Mouse (Mus musculus): ENCODE results near the gene Ank2.

Gene Ank2

GRCm38 (mm10) chr3:127186239-127186638 is 312.9 kb downstream of the Ank2 start:
- DNase-seq (ENCODE audit: low read depth, low spot score), result no peak

- no peak for DNase-seq (ENCODE audit: low read depth, low spot score)
Measured at GRCm38 (mm10) chr3:127183998-127184753, 315.0 kb downstream of the Ank2 start.

- no peak for DNase-seq (ENCODE audit: low read depth, low spot score)
Measured at GRCm38 (mm10) chr3:127172697-127173096, 326.5 kb downstream of the Ank2 start.

GRCm38 (mm10) chr3:127170246-127170645 is 328.9 kb downstream of the Ank2 start:
- no peak for DNase-seq (ENCODE audit: low read depth, low spot score)

- DNase-seq (ENCODE audit: low read depth, low spot score), result no peak
Measured at GRCm38 (mm10) chr3:127169114-127169513, 330.0 kb downstream of the Ank2 start.

- DNase-seq (ENCODE audit: low read depth, low spot score), result no peak
Measured at GRCm38 (mm10) chr3:127163749-127164148, 335.4 kb downstream of the Ank2 start.

GRCm38 (mm10) chr3:127161998-127162712 is 337.0 kb downstream of the Ank2 start:
- peak; percentile 2 for DNase-seq (ENCODE audit: low read depth, low spot score)

GRCm38 (mm10) chr3:127161085-127161837 is 337.9 kb downstream of the Ank2 start:
- no peak for DNase-seq (ENCODE audit: low read depth, low spot score)

GRCm38 (mm10) chr3:127157706-127158105 is 341.4 kb downstream of the Ank2 start:
- no peak for DNase-seq (ENCODE audit: low read depth, low spot score)

GRCm38 (mm10) chr3:127156080-127156479 is 343.1 kb downstream of the Ank2 start:
- no peak for DNase-seq (ENCODE audit: low read depth, low spot score)

GRCm38 (mm10) chr3:127153861-127154260 is 345.3 kb downstream of the Ank2 start:
- DNase-seq (ENCODE audit: low read depth, low spot score), result no peak

- DNase-seq (ENCODE audit: low read depth, low spot score), result no peak
Measured at GRCm38 (mm10) chr3:127153443-127153842, 345.7 kb downstream of the Ank2 start.

- DNase-seq (ENCODE audit: low read depth, low spot score), result no peak
Measured at GRCm38 (mm10) chr3:127148648-127149047, 350.5 kb downstream of the Ank2 start.

- no peak for DNase-seq (ENCODE audit: low read depth, low spot score)
Measured at GRCm38 (mm10) chr3:127140590-127140989, 358.6 kb downstream of the Ank2 start.

- no peak for DNase-seq (ENCODE audit: low read depth, low spot score)
Measured at GRCm38 (mm10) chr3:127139638-127140037, 359.5 kb downstream of the Ank2 start.

- DNase-seq (ENCODE audit: low read depth, low spot score), result no peak
Measured at GRCm38 (mm10) chr3:127137508-127137907, 361.6 kb downstream of the Ank2 start.

GRCm38 (mm10) chr3:127134062-127134461 is 365.1 kb downstream of the Ank2 start:
- no peak for DNase-seq (ENCODE audit: low read depth, low spot score)

GRCm38 (mm10) chr3:127131048-127131447 is 368.1 kb downstream of the Ank2 start:
- DNase-seq (ENCODE audit: low read depth, low spot score), result no peak

GRCm38 (mm10) chr3:127130167-127130770 is 368.9 kb downstream of the Ank2 start:
- no peak for DNase-seq (ENCODE audit: low read depth, low spot score)

- DNase-seq (ENCODE audit: low read depth, low spot score), result no peak
Measured at GRCm38 (mm10) chr3:127129750-127130149, 369.4 kb downstream of the Ank2 start.

- no peak for DNase-seq (ENCODE audit: low read depth, low spot score)
Measured at GRCm38 (mm10) chr3:127127611-127128010, 371.5 kb downstream of the Ank2 start.

GRCm38 (mm10) chr3:127126220-127126619 is 372.9 kb downstream of the Ank2 start:
- DNase-seq (ENCODE audit: low read depth, low spot score), result no peak

Measured in CD4-positive helper T cell, adult 2 months (primary cell).